Mouse (Mus musculus) adrenal gland, adult 2 months (tissue): ENCODE measurements around the gene Pth2. TPM values are rescaled to one million over a fixed set of nuclear protein-coding genes. Genes with fewer than 3 reads are reported as not detected.

ENCODE experiments used
- microRNA-seq, 2 experiments: library from miRNA; unstranded; fragments of <30 nt; microRNA quantifications; one replicate each; pipeline ENCODE4 v1.2.0; 2021
- polyA plus RNA-seq: library from polyadenylated mRNA; depleted of rRNA; stranded (reverse); fragments of >200 nt; gene quantifications from 2 replicates; pipeline ENCODE4 v1.2.3, GENCODE M21; 2012; rRNA removed
- total RNA-seq, 2 experiments: library from RNA; stranded (reverse); gene quantifications; 2 replicates each; pipeline ENCODE4 v1.2.3; 2021

Gene Pth2
- total and polyA plus RNA-seq, 3 experiments: not detected

Small RNA genes within 50 kb of the gene (microRNA-seq; reads per million reads assigned to microRNA genes)
- 0 reads per million in 2 experiments for gene Mir7055

Other genes with a start within 250 kb of the Pth2 start
Only the 30 nearest of the 34 such genes appear.
- 10 to 100 TPM in 1 of 2 experiments, 1 to 10 TPM in 1; 7.3 to 13.5 TPM for gene Cpt1c, start 206.1 kb upstream of the Pth2 start, total RNA-seq
- 29.6 and 37.5 TPM in 2 replicates for gene Cpt1c, start 206.1 kb upstream of the Pth2 start, polyA plus RNA-seq
- gene Prmt1, start 194.4 kb upstream of the Pth2 start, total RNA-seq: 100 to 1,000 TPM; 166 to 234 TPM
- gene Prmt1, start 194.4 kb upstream of the Pth2 start, polyA plus RNA-seq: 101 and 122 TPM in 2 replicates
- 100 to 1,000 TPM; 105 to 130 TPM for gene Irf3, start 183.3 kb upstream of the Pth2 start, total RNA-seq
- 93.3 and 98.1 TPM in 2 replicates for gene Irf3, start 183.3 kb upstream of the Pth2 start, polyA plus RNA-seq
- 10 to 100 TPM; 20.1 to 20.3 TPM for gene Bcl2l12, start 182.3 kb upstream of the Pth2 start, total RNA-seq
- gene Bcl2l12, start 182.3 kb upstream of the Pth2 start, polyA plus RNA-seq: 40.4 and 50.3 TPM in 2 replicates
- gene Scaf1, start 164.6 kb upstream of the Pth2 start, total RNA-seq: 10 to 100 TPM; 72.0 to 83.7 TPM
- 117 and 121 TPM in 2 replicates for gene Scaf1, start 164.6 kb upstream of the Pth2 start, polyA plus RNA-seq
- gene Rras, start 163.0 kb upstream of the Pth2 start, total RNA-seq: 100 to 1,000 TPM in 1 of 2 experiments, 10 to 100 TPM in 1; 93.7 to 118 TPM
- gene Rras, start 163.0 kb upstream of the Pth2 start, polyA plus RNA-seq: 161 and 176 TPM in 2 replicates
- gene Prr12, start 128.1 kb upstream of the Pth2 start, total RNA-seq: 10 to 100 TPM; 40.2 to 49.7 TPM
- 17.7 and 21.3 TPM in 2 replicates for gene Prr12, start 128.1 kb upstream of the Pth2 start, polyA plus RNA-seq
- gene Nosip, start 118.6 kb upstream of the Pth2 start, total RNA-seq: 10 to 100 TPM; 40.2 to 58.1 TPM
- 89.9 and 97.9 TPM in 2 replicates for gene Nosip, start 118.6 kb upstream of the Pth2 start, polyA plus RNA-seq
- 10 to 100 TPM; 20.9 to 21.9 TPM for gene Prrg2, start 118.3 kb upstream of the Pth2 start, total RNA-seq
- gene Prrg2, start 118.3 kb upstream of the Pth2 start, polyA plus RNA-seq: 70.3 and 85.2 TPM in 2 replicates
- 10 to 100 TPM; 26.5 to 50.3 TPM for gene Rcn3, start 88.8 kb upstream of the Pth2 start, total RNA-seq
- gene Rcn3, start 88.8 kb upstream of the Pth2 start, polyA plus RNA-seq: 93.3 and 104 TPM in 2 replicates
- 100 to 1,000 TPM in 1 of 2 experiments, 10 to 100 TPM in 1; 84.8 to 154 TPM for gene Fcgrt, start 77.1 kb upstream of the Pth2 start, total RNA-seq
- gene Fcgrt, start 77.1 kb upstream of the Pth2 start, polyA plus RNA-seq: 186 and 187 TPM in 2 replicates
- 1,000 to 10,000 TPM; 1,290 to 1,478 TPM for gene Rps11, start 56.6 kb upstream of the Pth2 start, total RNA-seq
- gene Rps11, start 56.6 kb upstream of the Pth2 start, polyA plus RNA-seq: 60.0 and 80.0 TPM in 2 replicates
- gene Rpl13a, start 52.2 kb upstream of the Pth2 start, total RNA-seq: 1,000 to 10,000 TPM; 1,285 to 1,750 TPM
- 476 and 515 TPM in 2 replicates for gene Rpl13a, start 52.2 kb upstream of the Pth2 start, polyA plus RNA-seq
- not detected for gene Gm45713, start 44.8 kb upstream of the Pth2 start, total RNA-seq
- gene Gm45713, start 44.8 kb upstream of the Pth2 start, polyA plus RNA-seq: 6.3 and 7.4 TPM in 2 replicates
- gene Flt3l, start 44.6 kb upstream of the Pth2 start, total RNA-seq: 10 to 100 TPM; 20.5 to 25.3 TPM
- 122 TPM in 2 replicates for gene Flt3l, start 44.6 kb upstream of the Pth2 start, polyA plus RNA-seq
- 10 to 100 TPM; 52.2 to 69.2 TPM for gene Pih1d1, start 26.7 kb upstream of the Pth2 start, total RNA-seq
- gene Pih1d1, start 26.7 kb upstream of the Pth2 start, polyA plus RNA-seq: 46.1 and 50.8 TPM in 2 replicates
- 10 to 100 TPM; 81.3 to 92.6 TPM for gene Aldh16a1, start 26.4 kb upstream of the Pth2 start, total RNA-seq
- 84.4 and 86.6 TPM in 2 replicates for gene Aldh16a1, start 26.4 kb upstream of the Pth2 start, polyA plus RNA-seq
- gene Slc17a7, start 17.0 kb upstream of the Pth2 start, total RNA-seq: under 1 TPM; 0.14 to 0.35 TPM
- gene Slc17a7, start 17.0 kb upstream of the Pth2 start, polyA plus RNA-seq: 0.10 and 0.11 TPM in 2 replicates
- not detected for gene Gfy, start 1.4 kb upstream of the Pth2 start, total RNA-seq
- gene Gfy, start 1.4 kb upstream of the Pth2 start, polyA plus RNA-seq: not detected in 2 replicates
- gene Ccdc155, start 23.9 kb downstream of the Pth2 start, total RNA-seq: under 1 TPM in 1 of 2 experiments, not detected in 1; 0.14 TPM
- gene Ccdc155, start 23.9 kb downstream of the Pth2 start, polyA plus RNA-seq: 0.30 TPM in 2 replicates
- gene Dkkl1, start 31.2 kb downstream of the Pth2 start, total RNA-seq: not detected
- gene Dkkl1, start 31.2 kb downstream of the Pth2 start, polyA plus RNA-seq: not detected in 2 replicates
- gene Tead2, start 34.8 kb downstream of the Pth2 start, total RNA-seq: 1 to 10 TPM; 8.3 to 9.2 TPM
- gene Tead2, start 34.8 kb downstream of the Pth2 start, polyA plus RNA-seq: 12.4 and 12.6 TPM in 2 replicates
- gene Cd37, start 58.1 kb downstream of the Pth2 start, total RNA-seq: 1 to 10 TPM; 2.9 to 5.2 TPM
- gene Cd37, start 58.1 kb downstream of the Pth2 start, polyA plus RNA-seq: 10.9 and 14.3 TPM in 2 replicates
- gene Slc6a16, start 60.1 kb downstream of the Pth2 start, total RNA-seq: not detected
- gene Slc6a16, start 60.1 kb downstream of the Pth2 start, polyA plus RNA-seq: 0.04 TPM in 1 of 2 replicates, not detected in the other
- gene Slc6a21, start 96.5 kb downstream of the Pth2 start, total RNA-seq: not detected
- gene Slc6a21, start 96.5 kb downstream of the Pth2 start, polyA plus RNA-seq: not detected in 2 replicates
- gene Trpm4, start 152.8 kb downstream of the Pth2 start, total RNA-seq: 1 to 10 TPM; 5.2 to 9.4 TPM
- gene Trpm4, start 152.8 kb downstream of the Pth2 start, polyA plus RNA-seq: 8.8 and 11.2 TPM in 2 replicates
- under 1 TPM in 1 of 2 experiments, not detected in 1; 0.23 TPM for gene Hrc, start 154.3 kb downstream of the Pth2 start, total RNA-seq
- 0.18 TPM in 1 of 2 replicates, not detected in the other for gene Hrc, start 154.3 kb downstream of the Pth2 start, polyA plus RNA-seq
- gene Ppfia3, start 186.0 kb downstream of the Pth2 start, total RNA-seq: 1 to 10 TPM; 1.1 to 2.8 TPM
- 4.3 and 4.7 TPM in 2 replicates for gene Ppfia3, start 186.0 kb downstream of the Pth2 start, polyA plus RNA-seq
- gene Lin7b, start 189.6 kb downstream of the Pth2 start, total RNA-seq: 1 to 10 TPM; 2.4 to 3.8 TPM
- 5.7 and 10.3 TPM in 2 replicates for gene Lin7b, start 189.6 kb downstream of the Pth2 start, polyA plus RNA-seq
- 100 to 1,000 TPM; 219 to 278 TPM for gene Snrnp70, start 214.7 kb downstream of the Pth2 start, total RNA-seq
- 230 and 236 TPM in 2 replicates for gene Snrnp70, start 214.7 kb downstream of the Pth2 start, polyA plus RNA-seq